Mouse (Mus musculus) lung, adult 2 months (tissue): ENCODE results near the gene Pitpnm2.

Source experiments
- CTCF ChIP-seq: fragments of 200-500 bp; IDR thresholded peaks from 2 replicates; pipeline ENCODE4 v1.5.1; 2011; ENCODE audit warnings: mild to moderate bottlenecking, low read length, control low read depth; ENCODE audit not compliant: insufficient read depth
- POLR2A ChIP-seq: fragments of 200-500 bp; IDR thresholded peaks from 2 replicates; pipeline ENCODE4 v1.6.1; 2011; ENCODE audit warnings: low read depth, mild to moderate bottlenecking, control low read depth, low read length, borderline replicate concordance; ENCODE audit errors: extremely low read depth

DNA sequence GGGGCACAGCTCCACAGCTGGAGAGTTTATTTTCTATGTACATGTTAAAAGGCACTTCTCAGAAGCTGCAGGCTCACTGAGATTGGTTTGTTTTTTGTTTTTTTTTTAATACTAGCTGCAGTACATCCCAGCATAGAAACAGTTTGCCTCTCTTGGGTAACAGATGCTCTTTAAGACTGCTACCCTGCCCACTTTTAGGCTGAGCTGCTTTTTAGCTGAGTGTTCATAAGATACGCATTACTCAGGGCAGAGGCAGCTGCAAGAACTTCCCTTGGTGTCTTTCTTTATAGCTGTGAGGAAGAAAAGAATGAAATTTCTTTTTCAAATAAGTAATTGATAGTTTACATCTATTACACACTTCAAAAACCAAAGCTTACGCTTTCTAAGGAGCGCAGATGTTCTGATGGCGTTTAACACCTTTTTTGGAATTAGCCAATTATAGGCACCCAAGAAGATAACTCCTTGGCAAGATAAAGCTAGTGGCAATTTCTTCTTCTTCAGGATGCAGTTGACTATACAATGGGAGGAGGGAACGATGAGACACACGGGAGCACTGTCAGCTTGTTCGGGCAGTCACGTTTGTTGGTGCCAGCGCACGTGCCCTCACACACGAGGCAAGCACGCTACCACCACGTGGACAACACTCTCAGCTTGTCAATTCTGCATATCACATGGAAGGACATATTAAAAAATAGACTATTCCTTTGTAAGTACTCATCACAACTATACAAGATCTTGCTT, 3.2 kb upstream of the Pitpnm2 start:
- TF ChIP-seq CTCF: no peak
- no peak for TF ChIP-seq POLR2A
